Mouse (Mus musculus): ENCODE measurements around the gene Tmem54.

Gene Tmem54

DNA sequence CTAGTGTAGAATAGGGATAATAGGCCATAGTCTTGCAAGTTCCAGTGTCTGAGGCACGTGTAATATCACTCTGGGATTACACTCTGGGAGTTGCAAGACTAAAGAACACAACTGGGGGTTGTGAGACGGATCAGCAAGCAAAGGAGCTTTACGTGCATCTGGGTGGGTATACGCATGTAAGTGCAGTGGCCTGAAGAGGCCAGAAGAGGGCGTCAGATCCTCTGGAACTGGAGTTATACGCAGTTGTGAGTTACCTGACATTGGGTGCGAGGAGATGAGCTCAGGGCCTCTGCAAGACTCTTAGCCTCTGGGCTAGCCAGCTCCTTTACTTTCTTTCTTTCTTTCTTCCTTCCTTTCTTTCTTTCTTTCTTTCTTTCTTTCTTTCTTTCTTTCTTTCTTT is 8.3 kb upstream of the Tmem54 start:
- DNase-seq (ENCODE audit: low spot score in 2 of 2): no peak

DNA sequence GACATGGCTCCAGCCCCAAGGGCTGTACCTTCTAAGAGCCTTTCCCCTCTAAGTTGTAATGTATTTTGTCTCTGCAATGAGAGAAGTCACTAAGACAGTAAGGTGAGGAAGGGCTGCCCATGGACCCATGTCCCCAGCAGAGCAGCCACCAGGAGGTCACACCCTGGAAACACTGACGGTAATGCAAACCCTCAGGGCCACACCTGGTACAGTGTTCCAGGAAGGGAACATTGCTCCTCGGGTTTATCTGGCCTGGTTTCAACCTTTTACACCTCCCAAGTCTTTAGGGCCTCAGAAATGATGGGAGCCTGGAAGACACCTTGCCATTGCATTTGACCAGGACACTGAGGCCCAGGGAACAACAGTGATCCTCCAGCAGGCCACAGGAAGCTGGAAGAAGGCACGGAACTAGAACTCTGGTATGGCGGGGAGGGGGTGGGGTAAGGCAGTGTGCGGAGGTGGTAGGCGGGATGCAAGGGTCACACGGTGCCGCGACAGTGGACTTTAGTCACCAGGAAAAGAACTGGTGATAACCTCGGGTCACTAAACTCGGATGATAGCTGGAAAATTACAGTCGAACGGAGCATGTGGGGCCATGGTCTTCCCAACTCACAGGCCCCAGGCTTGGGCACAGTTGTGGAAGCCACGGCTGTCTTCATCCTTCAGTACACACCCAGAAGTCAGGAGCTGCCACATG is 3.1 kb upstream of the Tmem54 start:
- no peak for DNase-seq (ENCODE audit: low spot score in 2 of 2)

DNA sequence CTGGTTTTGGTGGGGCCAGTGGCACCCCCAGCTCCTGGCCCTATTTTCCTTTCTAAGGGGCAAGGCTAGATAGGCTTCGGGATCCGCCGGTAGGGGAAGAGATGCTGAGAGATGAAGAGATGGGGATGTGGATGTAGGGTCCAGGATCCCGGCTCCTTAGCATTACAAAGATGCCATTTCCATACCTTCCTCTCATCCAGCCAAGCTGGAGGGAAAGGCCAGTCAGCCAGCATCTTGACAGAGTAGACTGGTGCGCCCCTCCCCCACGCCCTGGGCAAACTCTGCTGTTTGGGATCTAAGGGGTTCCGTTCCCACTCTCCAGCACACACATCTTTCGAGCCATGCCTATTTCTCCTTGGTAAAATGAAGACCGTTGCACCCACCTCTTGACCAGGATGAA is 725 bp downstream of the Tmem54 start:
- DNase-seq (ENCODE audit: low spot score in 2 of 2): no peak

DNA sequence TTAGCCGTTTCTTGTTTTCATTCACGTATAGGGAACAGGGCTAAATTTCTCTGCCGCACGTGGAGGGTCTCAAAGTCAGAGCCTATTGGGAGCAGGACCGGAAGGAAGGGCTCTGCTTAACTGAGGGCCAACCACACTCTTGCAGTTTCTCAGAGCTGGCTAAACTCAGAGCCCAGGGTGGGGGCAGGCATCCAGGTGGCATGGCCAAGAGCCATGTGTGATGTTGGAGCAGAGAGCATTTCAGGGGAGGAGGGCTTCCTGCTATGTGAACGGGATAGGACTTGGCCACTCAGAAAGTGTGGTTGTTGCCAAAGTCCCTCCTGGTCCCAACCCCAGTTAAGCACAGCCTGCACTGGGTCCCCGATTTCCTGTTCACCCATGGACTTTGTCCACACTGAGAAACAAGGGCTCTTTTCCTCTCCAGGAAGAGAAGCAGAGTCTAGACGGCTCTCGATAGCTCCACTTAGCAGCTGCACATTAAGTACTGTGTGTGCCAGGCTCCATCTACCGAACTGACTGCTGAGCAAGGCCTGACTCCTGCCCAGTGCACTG is 2.1 kb downstream of the Tmem54 start:
- no peak for DNase-seq (ENCODE audit: low spot score in 2 of 2)

DNA sequence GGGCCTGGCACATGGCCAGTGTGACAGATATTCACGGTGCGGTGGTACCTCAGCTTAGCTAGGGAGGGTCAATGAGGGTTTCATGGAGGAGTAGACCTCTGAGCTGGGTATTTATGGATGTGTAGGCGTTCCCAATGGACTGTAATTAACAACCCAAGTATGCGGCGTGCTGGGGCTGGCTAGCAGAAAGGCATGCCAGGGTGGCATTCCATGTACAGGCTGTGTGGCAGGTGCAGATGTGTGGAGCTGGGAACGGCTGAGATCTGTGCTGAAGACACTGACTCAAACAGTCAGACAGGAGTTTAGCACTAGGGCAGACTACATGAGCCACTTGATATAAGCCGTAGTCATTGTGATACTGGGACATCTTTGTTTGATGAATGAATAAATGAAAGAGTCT is 3.3 kb downstream of the Tmem54 start:
- DNase-seq (ENCODE audit: low spot score in 2 of 2): no peak

DNA sequence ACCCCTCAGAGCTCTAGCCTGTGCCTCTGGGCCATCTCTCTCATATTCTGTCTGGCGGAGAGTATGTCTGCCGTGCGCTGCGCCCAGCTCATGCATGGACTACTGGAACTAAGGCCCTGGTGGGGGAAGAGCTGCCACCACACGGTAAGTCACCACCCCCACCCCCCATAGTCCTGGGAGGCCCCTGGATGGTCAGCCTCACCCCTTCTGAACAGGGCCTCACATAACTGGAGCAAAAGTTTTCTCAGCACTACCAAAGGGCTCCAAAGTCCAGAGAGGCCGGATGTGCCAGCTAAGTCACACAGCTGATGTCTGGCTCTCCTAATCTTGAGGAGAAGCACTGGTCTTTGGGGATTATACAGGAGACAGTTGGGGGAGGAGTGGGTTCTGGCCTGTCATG is 5.5 kb downstream of the Tmem54 start:
- DNase-seq (ENCODE audit: low spot score in 2 of 2): no peak

DNA sequence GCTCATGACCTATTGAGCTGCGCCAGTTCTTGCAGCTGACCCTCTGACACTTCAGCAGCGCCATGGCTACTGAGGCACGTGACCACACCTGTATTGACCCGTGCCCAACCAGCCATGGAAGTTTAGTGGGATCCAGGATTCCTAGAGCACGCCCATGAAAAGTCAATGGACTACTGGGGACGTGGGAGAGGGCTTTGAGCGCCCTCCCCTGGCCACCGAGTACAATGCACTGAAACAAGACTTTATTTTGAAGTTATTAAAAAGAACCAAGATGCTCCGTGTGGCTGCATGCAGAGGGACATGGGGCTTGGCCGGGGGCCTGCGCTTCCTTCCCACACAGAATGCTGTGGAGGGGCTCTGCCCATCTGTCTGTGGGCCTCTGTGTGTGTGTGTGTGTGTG is 6.0 kb downstream of the Tmem54 start:
- no peak for DNase-seq (ENCODE audit: low spot score in 2 of 2)

DNA sequence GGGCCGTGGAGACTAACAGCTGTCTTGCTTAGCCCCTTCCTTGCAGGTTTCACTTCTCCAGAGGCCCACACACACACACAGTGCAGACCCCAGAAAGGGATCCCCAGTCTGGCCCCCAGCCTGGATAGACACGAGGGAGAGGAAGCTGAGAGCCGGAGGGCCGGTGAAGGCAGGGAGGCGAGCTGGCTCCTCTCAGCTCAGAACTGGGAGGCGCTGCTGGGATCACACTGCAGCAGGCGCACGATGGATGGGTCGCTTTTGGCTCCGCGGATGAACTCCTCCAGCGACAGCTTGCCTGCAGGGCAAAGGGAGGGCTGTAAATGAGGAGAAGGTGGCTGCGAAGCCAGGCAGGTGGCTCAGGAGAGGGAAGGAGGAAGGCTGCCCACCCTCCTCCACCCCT is 6.9 kb downstream of the Tmem54 start:
- no peak for DNase-seq (ENCODE audit: low spot score in 2 of 2)

DNA sequence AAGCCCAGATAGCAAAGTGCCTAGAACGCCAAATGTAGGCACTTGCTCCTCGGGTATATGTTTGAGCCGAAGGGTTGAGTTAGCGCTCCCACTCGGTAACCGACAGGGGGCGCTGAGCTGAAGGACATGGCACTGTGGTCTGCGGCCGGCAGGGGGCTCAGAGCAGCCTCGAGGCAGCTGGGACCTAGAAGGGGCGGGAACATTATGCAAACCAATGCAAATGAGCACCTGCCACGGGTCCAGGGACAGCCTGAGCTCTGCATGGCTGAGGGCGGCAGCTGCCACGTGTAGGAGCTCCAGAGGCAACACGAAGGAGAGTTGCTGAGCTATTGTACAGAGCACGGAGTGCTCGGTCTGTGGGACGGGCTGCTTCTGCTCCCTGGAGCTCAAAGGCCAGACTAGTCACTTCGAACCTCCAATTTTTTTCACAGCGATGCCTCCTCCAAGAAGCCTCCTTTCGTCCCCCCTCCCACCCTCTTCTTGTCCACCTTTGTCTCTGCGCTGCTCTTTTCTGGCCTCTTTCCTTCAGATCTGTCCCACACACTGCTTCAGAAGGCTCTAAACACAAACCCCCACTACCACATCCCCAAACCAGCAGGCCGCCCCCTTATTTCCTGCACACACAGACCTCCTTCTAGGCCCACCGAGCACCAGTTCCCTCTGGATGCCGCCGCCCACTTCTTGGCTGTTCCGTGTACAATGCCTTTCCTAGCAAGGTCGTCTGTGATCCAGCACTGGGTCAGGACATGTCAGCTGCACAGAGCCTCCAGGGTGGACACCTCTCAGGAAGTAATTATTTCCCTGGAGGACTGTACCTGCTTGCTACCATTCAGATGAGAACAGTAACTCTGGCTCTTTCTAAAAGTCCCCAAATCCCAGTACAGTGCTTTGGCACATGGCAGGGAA is 8.0 kb downstream of the Tmem54 start:
- peak; percentile 84 to 95 for DNase-seq (ENCODE audit: low spot score in 2 of 2)

DNA sequence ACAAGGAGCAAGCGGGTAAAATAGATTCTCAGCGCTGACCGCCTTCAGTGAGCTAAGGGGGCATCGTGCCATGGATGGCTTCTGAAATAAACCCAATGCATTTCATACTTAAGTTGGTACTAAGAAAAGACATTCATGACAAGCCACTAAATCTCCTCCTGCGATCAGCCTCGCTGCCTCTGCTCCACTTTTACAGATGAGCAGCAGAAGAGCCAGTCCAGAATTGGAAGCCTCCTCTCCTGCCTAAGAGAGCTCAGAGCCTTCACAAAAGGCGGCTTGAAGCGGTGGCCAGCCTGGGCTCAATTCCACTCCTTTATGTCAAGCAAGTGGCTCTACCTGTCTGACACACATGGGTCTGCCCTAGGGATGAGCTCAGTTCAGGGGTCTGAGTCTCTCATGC is 11.4 kb downstream of the Tmem54 start:
- no peak for DNase-seq (ENCODE audit: low spot score in 2 of 2)

DNA sequence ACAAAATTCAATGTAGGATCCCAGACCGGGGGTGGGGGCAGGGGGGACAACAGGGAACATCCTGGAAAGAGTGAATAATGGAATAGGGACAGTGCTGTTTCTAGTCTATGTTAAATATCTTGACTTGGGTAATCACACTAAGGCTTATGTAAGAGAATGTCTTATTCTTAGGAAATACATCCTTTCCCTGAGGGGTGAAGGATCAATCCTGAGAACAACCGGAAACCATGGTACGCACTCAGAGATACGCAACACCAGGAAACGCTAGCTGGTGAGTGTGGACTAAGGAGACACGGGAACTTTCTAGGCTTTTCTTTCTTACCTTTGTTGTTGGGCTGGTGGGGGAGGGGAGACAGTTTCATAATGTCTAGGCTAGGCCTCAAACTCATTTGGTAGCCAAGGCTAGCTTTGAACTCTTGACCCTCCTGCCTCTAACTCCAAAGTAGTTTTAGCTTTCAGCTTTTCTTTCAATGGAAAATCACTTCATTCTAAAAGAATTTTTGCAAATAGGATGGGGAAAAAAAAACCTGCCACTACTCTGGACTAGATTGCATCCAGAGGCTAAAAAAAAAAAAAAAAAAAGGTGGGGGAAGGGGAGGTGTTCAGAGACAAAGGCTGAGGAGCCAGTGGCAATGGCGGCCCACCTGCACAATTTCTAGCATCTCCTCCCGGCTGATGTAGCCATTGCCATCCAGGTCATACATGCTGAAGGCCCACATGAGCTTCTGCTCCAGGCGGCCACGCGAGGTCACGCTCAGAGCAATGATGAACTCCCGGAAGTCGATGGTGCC is 12.6 kb downstream of the Tmem54 start:
- no peak for DNase-seq (ENCODE audit: low spot score in 2 of 2)

DNA sequence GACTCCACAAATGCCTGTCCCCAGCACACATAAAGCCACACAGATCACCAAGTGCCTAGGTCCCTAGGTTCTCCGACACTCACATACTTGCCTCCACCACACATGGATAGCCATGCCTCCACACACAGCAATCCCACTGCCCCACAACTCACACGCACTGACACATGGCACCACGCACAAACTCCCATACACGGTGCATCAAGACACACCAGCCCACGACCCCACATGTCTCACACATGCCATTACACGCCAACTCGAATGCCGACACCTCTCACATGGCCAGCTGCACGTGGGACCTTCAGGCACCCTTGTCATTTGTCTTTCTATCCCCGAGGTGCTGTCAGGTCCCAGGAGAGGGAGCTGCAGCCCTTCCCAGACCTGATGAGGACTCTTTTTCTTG is 14.4 kb downstream of the Tmem54 start:
- DNase-seq (ENCODE audit: low spot score in 2 of 2): no peak

DNA sequence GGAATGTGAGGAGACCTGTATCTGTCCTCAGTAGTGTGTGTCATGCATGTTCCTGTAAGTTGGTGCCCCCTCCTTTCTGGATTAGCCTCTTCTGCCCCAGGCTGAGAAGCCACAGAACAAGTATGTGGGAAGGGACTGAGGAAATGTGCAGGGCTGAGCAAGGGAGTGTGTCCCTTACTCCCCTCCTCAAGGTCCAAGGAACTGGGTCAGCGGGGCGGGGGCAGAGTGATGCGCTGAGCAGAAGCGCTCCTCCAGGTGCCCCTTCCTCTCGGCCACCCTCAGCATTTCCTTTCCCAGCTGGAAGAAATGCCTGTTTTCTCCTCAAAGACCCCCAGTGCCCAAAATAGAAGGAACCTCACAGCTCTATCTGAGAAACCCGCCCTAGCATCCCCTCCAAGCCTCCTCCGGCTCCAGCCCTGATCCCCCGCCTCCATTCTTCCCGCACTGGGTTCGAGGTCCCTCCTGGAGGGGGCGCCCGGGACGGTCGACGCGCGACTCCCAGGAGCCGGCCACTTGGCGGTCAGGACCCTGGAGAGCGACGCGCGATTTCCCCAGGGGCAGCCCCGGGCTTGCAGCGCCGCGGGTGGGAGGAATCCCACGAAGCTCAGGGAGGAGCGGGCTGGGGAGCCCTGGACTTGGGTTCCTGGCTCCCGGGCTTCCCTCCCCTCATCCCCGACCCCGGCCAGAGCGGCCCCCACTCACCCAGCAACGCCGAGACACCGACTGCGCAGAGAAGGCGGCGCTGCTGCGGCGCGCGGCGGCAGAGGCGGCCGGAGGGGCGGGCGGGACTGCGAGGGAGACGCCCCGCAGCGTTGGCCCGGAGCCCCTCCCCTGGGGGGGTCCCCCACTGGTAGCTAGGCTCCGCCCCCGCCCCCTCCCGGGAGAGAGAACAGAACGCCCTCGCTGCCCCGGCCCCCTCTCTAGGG is 15.4 kb downstream of the Tmem54 start:
- peak in 1 of 2 experiments; percentile 62 for DNase-seq (ENCODE audit: low spot score in 2 of 2)

DNA sequence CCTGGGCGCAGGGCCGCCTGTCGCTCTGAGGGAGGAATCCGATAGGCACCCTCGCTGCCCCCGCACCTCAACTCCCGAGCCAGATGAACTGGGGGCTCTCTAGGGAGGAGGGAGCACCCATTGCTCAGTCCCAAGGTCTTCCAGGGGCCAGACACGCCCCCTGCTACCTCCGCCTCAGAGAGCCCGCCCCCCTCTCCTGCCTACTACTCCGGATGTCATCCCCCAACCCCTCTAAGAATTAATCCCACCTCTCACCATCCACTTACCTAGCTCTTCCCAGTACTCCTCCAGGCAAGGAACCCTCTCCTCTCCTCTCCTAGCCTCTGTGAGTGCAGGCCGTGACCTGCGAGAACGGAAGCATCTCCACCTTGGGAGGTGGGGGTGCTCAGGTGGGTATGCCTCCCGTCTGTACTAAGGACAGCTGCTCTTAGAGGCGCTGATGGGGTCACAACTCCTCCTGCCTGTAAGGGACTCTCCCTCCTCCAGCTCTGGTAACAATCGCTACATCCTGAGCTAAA is 16.3 kb downstream of the Tmem54 start, which contains the start of gene Hpca:
Gene Hpca, minus strand, starts transcription at position 468 of the 518 bp plus-strand sequence.
- no peak for DNase-seq (ENCODE audit: low spot score in 2 of 2)

DNA sequence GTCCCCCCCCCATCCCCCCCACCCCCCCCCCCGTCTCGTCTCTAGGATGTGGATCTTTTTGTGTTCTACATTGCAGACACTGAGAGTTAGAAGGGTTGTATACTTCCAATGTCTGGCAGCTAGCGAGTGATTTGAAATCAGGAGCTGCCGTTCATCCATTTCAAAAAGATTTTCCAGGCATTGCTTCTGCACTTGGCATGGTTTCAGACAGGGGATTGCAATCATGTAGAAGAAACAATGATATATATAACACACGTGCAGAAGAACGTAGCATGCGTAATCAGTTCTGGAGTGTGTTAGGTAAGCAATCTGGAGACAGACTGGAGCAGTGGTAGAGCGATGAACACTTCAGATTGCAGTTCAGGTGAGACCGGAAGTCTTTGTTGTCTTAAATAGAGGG is 16.8 kb downstream of the Tmem54 start:
- DNase-seq (ENCODE audit: low spot score in 2 of 2): no peak

DNA sequence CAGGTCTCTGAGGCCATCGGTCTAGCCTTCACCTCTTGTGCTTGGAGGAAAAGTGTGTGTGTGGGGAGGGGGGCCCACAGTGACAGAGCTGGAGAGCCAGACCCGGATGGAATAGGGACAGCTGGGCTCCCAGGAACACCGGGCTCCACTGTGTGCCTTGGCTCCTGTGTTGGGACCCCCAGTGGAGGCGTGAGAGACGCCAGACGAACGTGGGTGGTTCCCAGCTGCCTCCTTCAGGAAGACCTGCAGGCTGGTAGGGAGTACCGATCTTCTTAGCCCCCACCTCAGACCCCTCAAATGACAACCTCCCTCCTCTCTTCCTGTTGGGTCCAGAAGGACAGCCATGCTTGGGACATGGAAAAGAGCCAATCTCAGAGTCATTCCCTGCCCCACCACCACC is 17.4 kb downstream of the Tmem54 start:
- DNase-seq (ENCODE audit: low spot score in 2 of 2): no peak

DNA sequence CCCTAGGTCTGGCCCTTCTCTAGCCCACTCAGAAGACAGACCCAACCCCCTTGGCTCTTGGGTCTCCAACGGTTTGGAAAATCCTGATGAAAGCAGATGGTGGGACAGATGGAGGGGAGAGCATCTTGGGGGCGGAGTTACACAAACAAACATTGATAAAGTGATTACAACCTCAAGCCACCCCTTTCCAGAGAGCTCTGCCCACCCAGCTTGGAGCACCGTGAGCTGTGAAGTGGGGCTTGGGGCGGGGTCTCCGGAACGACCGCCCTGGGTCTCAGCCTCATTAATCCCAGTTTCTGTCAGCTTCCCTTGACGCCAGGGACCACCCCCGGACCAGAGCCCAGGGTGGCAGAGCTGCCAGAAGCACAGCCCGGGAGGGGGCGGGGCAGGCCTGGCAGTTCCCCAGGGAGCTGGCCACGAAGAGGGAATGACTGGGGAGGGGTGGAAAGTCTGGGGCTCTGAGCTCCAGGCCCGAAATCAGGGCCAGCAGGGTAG is 19.4 kb downstream of the Tmem54 start:
- DNase-seq (ENCODE audit: low spot score in 2 of 2): peak in 1 of 2 experiments; percentile 77

DNA sequence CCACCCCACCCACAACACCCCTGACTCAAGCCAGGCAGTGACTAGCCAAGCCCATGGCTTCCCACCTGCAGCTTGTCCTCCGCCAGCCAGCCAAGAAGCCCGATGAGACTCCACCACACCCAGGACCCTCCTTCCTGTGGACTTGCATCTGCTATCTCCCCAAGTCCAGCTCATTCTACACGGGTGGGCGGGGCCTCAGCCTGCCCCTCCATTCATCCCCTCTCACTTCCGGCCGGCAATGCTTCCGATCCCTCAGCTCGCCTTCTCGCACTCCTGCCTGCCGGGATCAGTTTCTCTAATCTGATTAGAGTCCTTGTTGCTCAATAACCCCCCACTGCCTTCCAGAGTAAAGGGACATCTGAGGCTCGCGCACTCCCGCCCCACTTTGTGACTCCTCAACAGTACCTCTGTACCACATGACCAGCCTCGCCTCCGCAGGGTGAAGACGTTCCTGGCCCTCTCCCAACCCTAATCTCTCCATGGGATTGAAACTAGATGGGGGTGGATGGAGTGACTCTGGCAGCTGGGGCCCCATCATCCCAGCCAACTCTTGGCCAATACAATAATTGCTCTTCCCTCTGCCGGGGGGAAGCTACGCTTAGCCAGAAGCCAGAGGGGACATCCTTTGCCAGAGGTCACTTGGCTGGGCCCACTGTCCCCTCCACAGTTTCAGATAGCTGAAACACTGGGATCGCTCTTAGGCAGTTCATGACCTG is 20.5 kb downstream of the Tmem54 start:
- DNase-seq (ENCODE audit: low spot score in 2 of 2): peak in 1 of 2 experiments; percentile 74

DNA sequence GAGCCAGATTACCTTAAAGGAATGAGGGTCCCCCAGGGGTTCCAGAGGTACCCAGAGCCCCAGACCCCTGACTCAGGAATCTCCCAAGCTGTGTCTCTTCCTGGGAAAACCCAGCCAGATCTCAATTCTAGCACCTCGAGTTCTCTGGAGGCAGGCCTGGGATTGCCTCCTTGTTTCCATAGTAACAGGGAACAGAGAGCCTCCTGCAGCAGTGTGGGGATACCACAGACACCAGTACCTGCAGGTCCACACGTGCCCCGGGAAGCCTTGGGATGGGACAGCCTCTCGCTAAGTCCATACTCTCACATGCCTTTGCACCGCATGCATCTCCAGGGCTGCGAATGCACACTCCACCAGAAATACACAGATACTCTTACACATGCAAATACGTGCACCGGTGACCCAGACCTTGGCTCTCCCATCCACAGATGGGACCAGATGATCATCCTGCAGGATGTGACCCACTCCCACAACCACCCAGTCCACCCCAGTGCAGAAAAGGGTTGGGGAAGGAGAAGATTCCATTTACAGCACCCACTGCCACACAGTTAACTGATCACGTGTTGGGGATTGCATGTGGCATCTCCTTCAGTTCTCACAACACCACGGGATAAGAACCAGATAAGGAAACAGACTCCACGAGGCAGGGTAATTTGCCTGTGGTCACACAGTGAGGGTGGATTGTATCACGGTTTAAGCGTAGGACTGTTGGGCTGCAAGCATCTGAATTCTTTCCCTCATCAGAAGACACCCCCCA is 23.4 kb downstream of the Tmem54 start:
- DNase-seq (ENCODE audit: low spot score in 2 of 2): no peak

Measured in cerebellum, postnatal 4 days (tissue).